Mouse (Mus musculus): ENCODE results near the gene Nos1.

GRCm38 (mm10) chr5:117954429-117954828 is 173.6 kb downstream of the Nos1 start:
- no peak for TF ChIP-seq CTCF (IDR thresholded peaks at IDR 0.05; ENCODE audit: low read depth)
- TF ChIP-seq EP300 (IDR thresholded peaks at IDR 0.05; ENCODE audit: low read depth), result no peak

Measured in heart, postnatal 0 days (tissue).